Mouse (Mus musculus): ENCODE data around the gene Rragd. TPM values are rescaled to one million over a fixed set of nuclear protein-coding genes. Genes with fewer than 3 reads are reported as not detected.
"Not testable (repeated sequence)": the region's sequence is repeated elsewhere in the genome, so short reads cannot be mapped to it uniquely, and the experiment has no call there.

Rragd gene
- polyA plus RNA-seq, 1 experiment from 2014 or later, result 21.2 TPM

DNA sequence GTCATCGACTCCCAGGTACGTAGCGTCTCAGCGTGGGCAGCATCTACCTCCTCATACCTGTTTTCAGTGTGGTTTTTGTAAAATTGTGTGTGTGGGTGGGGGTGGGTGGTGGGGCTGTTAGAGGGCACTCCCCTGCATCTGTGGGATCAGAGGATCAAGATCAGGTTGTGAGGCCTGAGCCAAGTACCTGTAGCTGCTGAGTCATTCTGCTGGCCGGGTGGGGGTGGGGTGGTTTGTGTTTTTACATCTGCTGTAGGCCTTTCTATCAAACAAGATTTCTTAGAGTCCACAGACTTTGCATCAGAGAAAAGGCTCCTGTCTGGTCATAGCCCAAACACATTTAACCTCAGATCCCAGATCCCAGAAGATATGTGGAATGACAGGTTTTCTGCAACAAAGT is 13.2 kb downstream of the Rragd start:
- no peak overlapping the region for H3K4me3 ChIP-seq
- H3K27ac ChIP-seq, result no peak overlapping the region
- H3K27me3 ChIP-seq (ENCODE audit: low read depth, poor library complexity, severe bottlenecking), result no peaks in the 10 kb centered on the region
- no peak for DNase-seq (ENCODE audit: low spot score)
- peaks cover 5% of the 10 kb centered on the region; the same call in 1 of the 2 replicates for H3K4me1 ChIP-seq
- H3K9me3 ChIP-seq (replicated peaks), result no peaks in the 10 kb centered on the region
- H3K36me3 ChIP-seq, result 0 out of 2 replicates have a peak, but pooled peaks cover 2% of the 10 kb centered on the region
- WGBS, result 95% methylated on average over 5 of the region's 5 CpGs

DNA sequence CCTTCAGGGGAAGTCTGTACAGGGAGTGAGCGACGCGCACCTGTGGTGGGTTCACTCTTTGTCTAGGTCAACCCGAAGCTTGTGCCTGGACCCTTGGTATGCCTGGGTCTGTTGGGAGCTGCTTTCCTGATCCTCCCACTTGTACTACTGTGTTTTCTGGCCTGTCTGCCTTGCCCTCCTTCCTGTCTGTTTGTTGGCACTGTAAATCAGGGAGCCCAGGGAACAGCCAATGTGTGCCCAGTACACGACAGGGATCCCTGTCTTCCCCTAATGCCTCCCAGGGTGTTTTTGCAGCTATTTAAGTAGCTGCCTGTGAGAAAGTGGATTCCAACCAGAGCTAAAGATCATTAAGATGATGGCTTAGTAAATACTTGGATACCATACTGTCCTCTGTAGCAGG is 14.7 kb downstream of the Rragd start:
- Histone ChIP-seq H3K4me3 (no peak overlapping the region), H3K9me3 (replicated peaks) (no peaks in the 10 kb centered on the region), H3K27ac (no peak overlapping the region), H3K36me3 (0 out of 2 replicates have a peak, but pooled peaks cover 2% of the 10 kb centered on the region), H3K27me3 (ENCODE audit: low read depth, poor library complexity, severe bottlenecking) (no peaks in the 10 kb centered on the region), H3K4me1 (no peaks in the 10 kb centered on the region)
- 87% methylated on average over 5 of the region's 5 CpGs for WGBS
- no peak for DNase-seq (ENCODE audit: low spot score)

DNA sequence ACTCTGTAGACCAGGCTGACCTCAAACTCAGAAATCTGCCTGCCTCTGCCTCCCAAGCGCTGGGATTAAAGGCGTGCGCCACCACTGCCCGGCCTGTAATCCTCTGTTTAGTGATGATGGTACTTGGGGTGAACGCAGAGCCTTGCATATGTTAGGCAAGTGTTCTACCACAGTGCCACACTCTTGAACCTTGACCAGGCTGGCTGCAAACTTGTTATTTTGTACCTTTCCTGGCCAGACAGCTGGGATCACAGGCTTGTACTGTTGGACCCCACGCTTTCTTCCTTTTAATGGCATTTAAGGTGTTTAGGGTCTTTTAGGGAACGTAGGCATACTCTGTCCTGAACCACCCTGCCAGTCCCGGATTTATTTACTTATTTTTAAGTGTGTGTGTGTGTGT is 16.2 kb downstream of the Rragd start:
- no peak overlapping the region for H3K4me3 ChIP-seq
- DNase-seq (ENCODE audit: low spot score), result no peak
- 0 out of 2 replicates have a peak, but pooled peaks cover 2% of the 10 kb centered on the region for H3K36me3 ChIP-seq
- H3K27ac ChIP-seq, result no peak overlapping the region
- no peaks in the 10 kb centered on the region for H3K27me3 ChIP-seq (ENCODE audit: low read depth, poor library complexity, severe bottlenecking)
- 95% methylated on average over 8 of the region's 8 CpGs for WGBS
- no peaks in the 10 kb centered on the region for H3K4me1 ChIP-seq
- no peaks in the 10 kb centered on the region for H3K9me3 ChIP-seq (replicated peaks)

DNA sequence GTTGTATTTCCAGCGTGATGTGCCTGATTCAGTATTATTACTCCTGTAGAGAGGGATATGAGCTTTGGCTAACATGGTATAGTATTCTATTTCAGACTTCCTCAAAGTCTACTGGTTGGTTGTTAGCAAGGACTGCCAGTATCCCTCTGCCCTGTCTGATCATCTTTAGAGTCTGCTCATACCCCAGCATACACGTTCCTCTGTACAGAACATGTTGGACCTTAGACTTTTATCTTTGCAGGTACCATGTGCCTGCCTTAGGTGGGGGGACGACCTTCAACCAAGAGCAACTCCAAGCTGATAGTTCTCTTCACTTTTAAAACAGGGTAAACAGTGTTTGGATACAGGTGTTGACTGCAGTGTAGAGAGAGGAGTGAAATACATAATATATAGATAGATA is 19.2 kb downstream of the Rragd start:
- no peak overlapping the region for H3K4me3 ChIP-seq
- H3K27me3 ChIP-seq (ENCODE audit: low read depth, poor library complexity, severe bottlenecking), result no peaks in the 10 kb centered on the region
- H3K4me1 ChIP-seq, result no peaks in the 10 kb centered on the region
- H3K36me3 ChIP-seq, result peaks cover 6% of the 10 kb centered on the region; the same call in 1 of the 2 replicates
- H3K27ac ChIP-seq, result no peak overlapping the region
- no peak for DNase-seq (ENCODE audit: low spot score)
- H3K9me3 ChIP-seq (replicated peaks), result no peaks in the 10 kb centered on the region
- 89% methylated on average over 3 of the region's 3 CpGs for WGBS

DNA sequence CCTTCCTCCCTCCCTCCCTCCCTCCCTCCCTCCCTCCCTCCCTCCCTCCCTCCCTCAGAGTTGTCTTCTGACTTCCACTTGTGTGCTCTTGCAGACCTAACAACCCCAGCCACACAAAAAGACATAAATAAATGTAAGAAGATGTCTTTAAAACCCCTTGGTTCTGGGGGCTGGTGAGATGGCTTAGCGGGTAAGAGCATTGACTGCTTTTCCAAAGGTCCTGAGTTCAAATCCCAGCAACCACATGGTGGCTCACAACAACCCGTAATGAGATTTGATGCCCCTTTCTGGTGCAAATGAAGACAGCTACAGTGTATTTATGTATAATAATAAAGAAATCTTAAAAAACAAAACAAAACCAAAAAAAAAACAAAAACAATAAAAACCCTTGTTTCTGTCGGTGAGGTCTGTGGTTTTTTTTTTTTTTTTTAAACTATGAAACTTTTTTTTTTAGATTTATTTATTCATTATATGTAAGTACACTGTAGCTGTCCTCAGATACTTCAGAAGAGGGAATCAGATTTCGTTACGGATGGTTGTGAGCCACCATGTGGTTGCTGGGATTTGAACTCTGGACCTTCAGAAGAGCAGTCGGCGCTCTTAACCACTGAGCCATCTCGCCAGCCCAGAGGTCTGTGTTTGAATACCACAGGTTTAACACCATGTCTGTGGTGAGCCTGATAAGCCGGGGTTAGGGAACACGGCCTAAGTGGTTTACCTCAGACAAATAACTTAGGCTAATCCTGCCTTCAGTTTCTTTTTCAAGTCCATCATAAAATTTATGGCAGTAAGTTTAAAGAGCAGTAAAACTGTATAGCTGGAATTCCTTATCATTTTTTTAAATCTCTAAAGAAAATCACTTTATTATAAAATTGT is 23.0 kb downstream of the Rragd start:
- DNase-seq (ENCODE audit: low spot score); H3K27ac ChIP-seq; H3K36me3 ChIP-seq; H3K4me3 ChIP-seq; H3K27me3 ChIP-seq (ENCODE audit: low read depth, poor library complexity, severe bottlenecking); H3K4me1 ChIP-seq; H3K9me3 ChIP-seq (replicated peaks): not testable (repeated sequence)
- 86% methylated on average over 10 of the region's 10 CpGs for WGBS

DNA sequence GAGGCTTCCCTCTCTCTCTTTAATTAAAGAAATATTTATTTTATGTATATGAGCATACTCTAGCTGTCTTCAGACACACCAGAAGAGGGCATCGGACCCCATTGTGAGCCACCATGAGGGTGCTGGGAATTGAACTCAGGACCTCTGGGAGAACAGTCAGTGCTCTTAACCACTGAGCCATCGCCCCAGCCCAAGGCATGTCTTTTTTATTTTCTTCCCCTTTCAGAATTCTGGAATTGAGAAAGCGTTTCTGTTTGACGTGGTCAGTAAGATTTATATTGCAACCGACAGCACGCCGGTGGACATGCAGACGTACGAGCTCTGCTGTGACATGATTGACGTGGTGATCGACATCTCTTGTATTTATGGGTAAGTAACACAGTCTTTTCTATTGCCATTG is 24.0 kb downstream of the Rragd start:
- WGBS, result 91% methylated on average over 11 of the region's 11 CpGs
- H3K36me3 ChIP-seq, result peaks cover 10% of the 10 kb centered on the region

DNA sequence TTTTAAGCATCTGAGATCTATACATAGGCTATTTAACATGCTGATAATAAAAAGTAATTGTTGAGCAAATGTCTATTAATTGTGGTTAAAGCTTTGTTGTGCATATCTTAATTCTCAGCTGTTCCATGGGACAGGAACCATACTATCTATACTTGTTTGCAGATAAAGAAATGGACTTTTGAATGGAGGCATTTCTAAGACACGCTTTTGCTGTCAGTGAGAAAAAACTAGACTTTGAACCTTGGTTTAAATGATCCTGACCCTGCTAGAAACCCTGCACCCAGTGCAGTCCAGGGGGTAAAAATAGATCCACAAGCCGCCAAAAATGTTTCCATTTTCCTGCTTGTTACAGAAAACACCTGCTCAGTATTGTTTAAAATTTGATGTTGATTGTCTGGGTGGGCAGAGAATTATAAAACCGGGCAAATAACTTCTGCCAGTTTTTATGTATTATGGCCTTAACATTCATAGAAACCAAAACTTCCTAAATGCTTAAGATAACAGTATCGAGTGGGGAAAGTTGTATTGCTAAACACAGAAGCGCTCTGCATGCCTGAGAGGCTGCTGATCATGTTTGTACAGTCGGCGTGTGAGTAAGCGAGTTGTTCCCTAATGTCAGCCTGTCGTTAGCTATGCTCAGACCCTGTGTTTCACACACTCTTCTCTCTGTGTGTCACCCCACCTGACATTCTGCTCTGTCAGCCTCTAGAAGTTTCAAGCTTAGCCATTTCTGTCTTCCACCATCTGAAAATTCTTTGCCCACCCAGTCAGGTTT is 24.8 kb downstream of the Rragd start:
- no peak overlapping the region for H3K27ac ChIP-seq
- WGBS, result 91% methylated on average over 9 of the region's 9 CpGs
- H3K4me3 ChIP-seq, result no peak overlapping the region
- H3K36me3 ChIP-seq, result peaks cover 14% of the 10 kb centered on the region
- H3K4me1 ChIP-seq, result no peaks in the 10 kb centered on the region
- no peak for DNase-seq (ENCODE audit: low spot score)
- no peaks in the 10 kb centered on the region for H3K9me3 ChIP-seq (replicated peaks)
- H3K27me3 ChIP-seq (ENCODE audit: low read depth, poor library complexity, severe bottlenecking), result no peaks in the 10 kb centered on the region

More for the DNA sequence above, 24.0 kb downstream of the Rragd start:
- Histone ChIP-seq H3K9me3 (replicated peaks) (no peaks in the 10 kb centered on the region), H3K27me3 (ENCODE audit: low read depth, poor library complexity, severe bottlenecking) (no peaks in the 10 kb centered on the region), H3K4me1 (no peaks in the 10 kb centered on the region), H3K4me3 (no peak overlapping the region), H3K27ac (no peak overlapping the region)
- no peak for DNase-seq (ENCODE audit: low spot score)

DNA sequence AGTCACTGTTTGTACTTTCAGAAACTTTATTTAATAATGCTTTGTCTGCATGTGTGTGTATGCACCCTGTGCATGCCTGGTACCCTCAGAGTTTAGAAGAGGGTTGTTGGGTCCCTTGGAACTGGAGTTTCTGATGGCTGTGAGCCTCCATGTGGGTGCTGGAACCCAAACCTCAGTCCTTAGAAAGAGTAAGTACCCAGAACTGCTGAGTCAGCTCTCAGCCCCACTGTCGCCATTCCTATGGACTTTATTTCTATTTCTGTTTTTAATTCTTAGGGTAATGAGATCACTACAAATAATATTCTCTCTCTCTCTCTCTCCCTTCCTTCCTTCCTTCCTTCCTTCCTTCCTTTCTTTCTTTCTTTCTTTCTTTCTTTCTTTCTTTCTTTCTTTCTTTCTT is 27.2 kb downstream of the Rragd start:
- no peak overlapping the region for H3K27ac ChIP-seq
- no peak overlapping the region for H3K4me3 ChIP-seq
- WGBS, result 93% methylated on average over 1 of the region's 1 CpGs
- H3K27me3 ChIP-seq (ENCODE audit: low read depth, poor library complexity, severe bottlenecking), result no peaks in the 10 kb centered on the region
- H3K36me3 ChIP-seq, result peaks cover 37% of the 10 kb centered on the region
- DNase-seq (ENCODE audit: low spot score), result no peak
- H3K4me1 ChIP-seq, result no peaks in the 10 kb centered on the region
- no peaks in the 10 kb centered on the region for H3K9me3 ChIP-seq (replicated peaks)

DNA sequence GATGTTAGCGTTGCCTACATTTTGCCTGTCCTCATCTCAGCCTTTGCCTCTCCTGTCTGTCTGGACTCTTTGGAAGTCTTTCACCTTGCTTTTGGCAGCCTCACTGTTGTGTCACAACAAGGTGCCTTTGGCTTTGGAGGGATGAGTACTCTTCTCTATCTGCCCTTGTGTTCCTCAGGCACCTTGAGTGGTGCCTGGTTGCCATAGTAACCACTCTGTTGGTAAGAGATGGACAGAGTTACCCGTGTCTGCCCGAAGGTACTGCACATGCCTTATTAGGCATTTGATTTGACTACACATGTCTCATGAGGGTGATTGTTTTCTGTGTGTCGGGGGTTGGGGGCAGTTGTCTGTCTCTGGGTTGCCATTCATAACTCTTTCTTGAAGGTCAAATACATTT is 29.6 kb downstream of the Rragd start:
- Histone ChIP-seq H3K9me3 (replicated peaks) (no peaks in the 10 kb centered on the region), H3K36me3 (peaks cover 38% of the 10 kb centered on the region), H3K4me3 (no peak overlapping the region), H3K27ac (no peak overlapping the region), H3K4me1 (no peaks in the 10 kb centered on the region), H3K27me3 (ENCODE audit: low read depth, poor library complexity, severe bottlenecking) (no peaks in the 10 kb centered on the region)
- DNase-seq (ENCODE audit: low spot score), result no peak
- 90% methylated on average over 4 of the region's 4 CpGs for WGBS

DNA sequence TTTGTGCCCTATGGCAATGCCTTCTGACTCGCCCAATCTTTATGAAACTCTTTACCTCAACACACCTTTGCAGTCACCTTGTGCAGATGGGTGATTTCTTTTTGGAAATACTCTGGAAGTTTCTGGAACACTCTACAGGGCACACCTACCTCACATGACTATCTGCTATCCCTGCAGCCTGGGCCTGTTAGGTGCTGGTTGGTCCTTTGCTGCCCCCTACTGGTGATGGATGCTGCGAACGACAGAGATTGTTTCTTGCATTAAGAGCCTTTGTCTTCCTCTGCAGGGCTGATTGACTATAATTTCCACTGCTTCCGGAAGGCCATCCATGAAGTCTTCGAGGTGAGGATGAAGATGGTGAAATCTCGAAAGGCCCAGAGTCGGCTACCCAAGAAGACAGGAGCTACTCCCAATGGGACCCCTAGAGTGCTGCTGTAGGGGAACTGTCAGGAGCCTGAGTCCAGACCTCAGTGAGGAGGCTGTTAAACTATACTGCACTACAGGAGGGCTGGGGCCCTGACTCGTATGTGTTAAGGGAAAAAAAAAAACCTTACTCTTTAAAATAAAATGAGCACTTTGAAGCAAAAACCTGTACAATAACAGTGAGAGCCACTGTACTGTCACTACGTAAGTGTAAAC is 35.6 kb downstream of the Rragd start:
- Histone ChIP-seq H3K27me3 (ENCODE audit: low read depth, poor library complexity, severe bottlenecking) (no peaks in the 10 kb centered on the region), H3K36me3 (peaks cover 22% of the 10 kb centered on the region), H3K4me3 (no peak overlapping the region), H3K9me3 (replicated peaks) (no peaks in the 10 kb centered on the region), H3K4me1 (no peaks in the 10 kb centered on the region), H3K27ac (no peak overlapping the region)
- DNase-seq (ENCODE audit: low spot score), result peak; percentile 92
- 57% methylated on average over 9 of the region's 9 CpGs for WGBS

DNA sequence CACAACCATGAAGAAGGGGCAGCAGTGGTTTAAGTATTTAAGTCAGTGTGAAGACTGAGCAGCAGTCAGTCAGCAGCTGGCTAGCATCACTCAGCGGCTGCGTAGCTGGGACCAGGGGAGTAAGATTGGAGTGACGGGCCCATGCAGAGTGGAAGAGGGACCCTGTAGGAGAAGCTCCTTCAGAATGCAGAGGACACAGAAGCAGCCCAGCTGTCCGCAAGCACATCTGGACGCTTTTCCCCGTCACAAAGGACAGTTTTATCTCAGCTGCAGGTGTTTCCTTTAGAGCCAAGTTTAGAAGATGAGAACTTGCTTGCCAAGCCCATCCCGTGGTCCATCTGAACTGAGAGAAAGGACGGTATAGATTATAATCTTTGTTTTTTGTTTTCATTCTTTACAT is 41.6 kb downstream of the Rragd start:
- Histone ChIP-seq H3K4me1 (no peaks in the 10 kb centered on the region), H3K27me3 (ENCODE audit: low read depth, poor library complexity, severe bottlenecking) (no peaks in the 10 kb centered on the region), H3K9me3 (replicated peaks) (no peaks in the 10 kb centered on the region), H3K36me3 (peaks cover 5% of the 10 kb centered on the region; the same call in 1 of the 2 replicates), H3K27ac (no peak overlapping the region), H3K4me3 (no peak overlapping the region)
- no peak for DNase-seq (ENCODE audit: low spot score)
- WGBS, result 88% methylated on average over 8 of the region's 8 CpGs

DNA sequence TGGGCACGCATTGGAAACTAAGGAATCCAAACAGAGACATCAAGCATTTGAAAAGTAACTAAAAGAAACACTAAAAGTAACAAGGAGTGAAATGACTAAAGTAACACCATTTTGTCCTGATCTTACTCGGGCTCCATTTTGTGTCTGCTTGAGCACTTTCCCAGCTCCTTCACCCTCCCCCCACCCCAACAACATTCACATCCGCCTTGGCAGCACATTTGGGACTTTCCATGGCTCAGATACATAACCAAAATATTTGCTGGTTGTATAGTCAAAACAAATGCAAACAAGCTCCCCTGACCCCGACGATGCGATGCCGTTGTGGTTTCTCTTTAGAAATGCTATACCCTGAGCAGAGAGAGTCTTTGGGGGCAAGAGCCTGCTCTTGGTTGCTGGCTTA is 46.3 kb downstream of the Rragd start:
- peaks cover 11% of the 10 kb centered on the region; the same call in 1 of the 2 replicates for H3K4me1 ChIP-seq

More for the DNA sequence above, 46.3 kb downstream of the Rragd start:
- Histone ChIP-seq H3K36me3 (peaks cover 8% of the 10 kb centered on the region), H3K9me3 (replicated peaks) (no peaks in the 10 kb centered on the region), H3K27ac (no peak overlapping the region), H3K27me3 (ENCODE audit: low read depth, poor library complexity, severe bottlenecking) (no peaks in the 10 kb centered on the region), H3K4me3 (no peak overlapping the region)
- 90% methylated on average over 7 of the region's 7 CpGs for WGBS
- no peak for DNase-seq (ENCODE audit: low spot score)

Data from limb, embryonic 10.5 days (tissue).